Mouse (Mus musculus): ENCODE measurements at regions not wholly inside any gene's neighbourhood (a gene's known extent, or its start where the extent isn't known, plus 50 kb on each side); places are given as distances from the start of the nearest gene placed in this dataset.

DNA sequence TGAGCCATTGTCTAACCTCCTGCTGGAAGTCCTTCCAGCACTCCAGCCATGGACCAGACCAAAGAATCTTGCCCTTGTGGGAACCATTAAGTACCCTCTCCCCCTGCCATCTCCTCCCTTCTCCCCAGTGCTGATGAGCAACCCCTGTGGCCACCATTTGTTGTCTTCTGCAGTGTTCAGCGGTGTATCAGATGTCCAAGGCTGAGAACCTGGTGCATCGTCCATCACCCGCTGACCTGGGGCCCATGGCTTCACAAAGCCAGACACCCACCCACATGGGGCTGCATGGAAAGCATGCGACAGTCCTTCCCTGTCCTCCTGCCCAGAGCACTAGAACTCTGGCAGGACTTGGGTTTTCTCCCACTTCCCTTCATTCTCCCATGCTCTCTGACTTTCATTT is 1596.7 kb downstream of the D3Ertd751e start:
- no peak for DNase-seq (ENCODE audit: low spot score)

DNA sequence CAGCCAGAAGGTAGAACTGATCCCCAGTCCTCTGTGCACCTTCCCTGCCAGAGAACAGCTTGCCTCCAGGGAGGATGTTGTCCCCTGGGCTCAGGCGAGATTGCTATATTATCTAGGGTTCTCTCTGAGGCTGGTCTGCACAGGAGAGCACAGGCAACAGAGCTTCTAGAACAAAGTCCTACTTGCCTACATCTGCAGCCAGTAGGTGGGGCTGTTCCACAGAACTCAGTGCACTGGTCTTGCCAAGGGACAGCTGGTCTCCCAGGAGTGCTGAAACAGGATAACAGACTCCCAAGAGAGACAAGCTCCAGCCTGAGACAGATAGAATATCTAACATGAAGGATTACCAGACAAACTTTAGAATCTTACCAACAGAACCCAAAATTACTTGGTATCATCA is 1600.5 kb downstream of the D3Ertd751e start:
- peak; percentile 12 for DNase-seq (ENCODE audit: low spot score)

DNA sequence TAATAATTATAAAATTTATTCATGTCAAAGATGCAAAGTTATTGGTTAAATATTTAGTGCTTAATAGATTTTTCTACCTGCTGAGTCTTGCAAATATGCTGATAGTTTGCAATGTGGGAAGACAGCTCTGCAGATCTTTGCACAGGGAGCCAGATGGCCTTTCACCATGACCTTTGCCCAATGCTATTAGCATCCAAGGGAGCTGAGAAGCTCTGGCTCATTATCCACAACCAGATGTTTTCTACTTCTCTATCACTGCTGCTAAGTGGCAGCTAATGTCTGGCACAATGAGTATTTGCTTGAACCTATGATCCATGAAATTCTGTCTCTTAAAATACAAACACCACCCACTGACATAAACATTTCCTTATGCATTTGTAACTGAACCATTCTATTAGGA is 1610.4 kb downstream of the D3Ertd751e start:
- DNase-seq (ENCODE audit: low spot score): peak; percentile 74

DNA sequence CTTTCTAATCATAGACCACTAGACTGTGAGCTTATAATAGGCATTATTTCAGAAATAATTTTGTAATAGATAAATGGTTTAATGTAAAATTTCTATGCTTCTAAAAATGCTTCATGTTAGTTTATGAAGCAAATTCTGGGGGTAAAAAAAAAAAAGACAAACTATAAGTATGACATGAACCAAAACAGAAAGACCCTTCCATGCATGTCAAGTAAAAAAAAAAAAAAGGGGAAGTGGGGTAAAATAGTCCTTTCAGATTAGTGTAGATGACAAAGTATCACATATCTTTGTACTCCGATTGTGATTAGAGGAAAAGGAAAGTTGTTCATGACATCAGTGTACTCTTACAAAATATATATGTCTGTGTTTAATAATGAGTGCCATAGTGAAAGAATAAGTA is 1616.1 kb downstream of the D3Ertd751e start:
- DNase-seq (ENCODE audit: low spot score): no peak

DNA sequence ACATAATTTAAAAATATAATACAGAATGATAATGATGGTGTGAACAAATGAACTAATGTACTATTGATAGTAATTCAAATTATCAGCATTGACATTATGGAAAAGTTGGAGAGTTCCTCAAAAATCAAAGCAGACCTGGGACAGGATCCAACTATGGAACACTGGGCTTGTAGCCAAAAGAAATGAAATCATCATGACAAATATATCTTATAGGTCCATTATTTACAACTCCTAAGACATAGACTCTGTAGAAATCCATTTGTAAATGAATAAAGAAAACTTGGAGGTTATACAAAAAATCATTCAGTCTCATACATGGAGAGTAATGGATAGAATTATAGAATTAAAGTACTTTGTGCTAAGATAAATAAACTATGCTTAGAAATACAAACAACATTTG is 1657.5 kb downstream of the D3Ertd751e start:
- no peak for DNase-seq (ENCODE audit: low spot score)

DNA sequence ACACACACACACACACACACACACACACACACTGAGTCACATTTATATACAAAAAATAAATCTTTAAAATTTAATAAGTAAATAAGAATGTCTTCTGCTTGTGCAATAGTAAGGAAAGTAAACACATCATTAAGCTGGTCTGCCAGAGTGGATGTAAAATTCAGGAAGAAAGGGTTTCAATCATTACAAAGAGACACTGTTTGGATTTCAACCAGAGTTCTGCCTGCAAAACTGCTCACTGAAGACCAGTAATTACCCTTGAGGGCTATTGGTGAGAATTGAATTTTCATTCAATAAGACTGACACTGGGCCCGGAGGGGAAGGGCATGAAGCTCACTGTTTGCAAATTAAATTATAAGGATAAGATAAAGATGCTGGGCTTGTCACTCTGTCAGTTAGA is 1682.5 kb downstream of the D3Ertd751e start:
- no peak for DNase-seq (ENCODE audit: low spot score)

DNA sequence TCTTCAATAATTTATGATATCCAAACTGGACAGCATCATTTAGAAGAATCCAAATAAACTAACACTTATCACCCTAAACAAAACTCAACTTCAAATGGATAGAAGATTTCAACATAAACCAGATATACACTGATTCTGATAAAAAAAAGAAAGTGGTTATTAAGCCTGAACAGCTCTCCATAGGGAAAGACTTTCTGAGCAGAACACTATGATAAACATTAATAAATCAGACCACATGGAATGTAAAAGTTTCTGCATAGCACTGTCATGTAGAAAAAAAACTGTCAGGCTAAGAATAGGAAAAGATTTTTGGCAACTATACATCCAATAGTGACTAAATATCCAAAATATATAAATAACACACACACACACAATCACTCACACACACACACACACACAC is 1684.3 kb downstream of the D3Ertd751e start:
- no peak for DNase-seq (ENCODE audit: low spot score)

DNA sequence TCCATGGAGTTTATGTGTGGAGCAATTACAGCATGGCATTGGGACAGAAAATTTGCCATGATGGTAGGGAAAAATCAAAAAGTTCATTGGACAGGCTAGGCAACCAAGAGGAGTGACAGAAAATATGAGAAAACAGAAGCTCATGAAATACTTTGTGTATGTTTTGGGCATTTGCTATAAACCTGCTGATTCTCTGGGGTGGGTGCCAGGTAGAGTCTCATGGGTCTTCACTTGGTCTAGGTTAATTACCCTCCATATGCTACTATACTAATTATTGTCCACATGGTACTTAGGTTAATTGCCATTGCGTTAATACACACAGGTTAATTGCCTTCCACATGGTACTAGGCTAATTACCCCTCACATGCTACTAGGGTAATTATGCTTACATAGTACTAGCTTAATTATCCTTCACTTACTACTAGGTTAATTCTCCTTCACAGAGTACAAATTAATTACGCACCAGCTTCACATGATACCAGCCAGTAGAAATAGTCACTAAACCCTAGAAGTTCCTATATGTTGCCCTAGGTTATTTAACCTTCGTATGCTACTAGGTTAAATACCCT is 1719.2 kb downstream of the D3Ertd751e start:
- DNase-seq (ENCODE audit: low spot score): no peak
